Mouse (Mus musculus) lung, embryonic 14.5 days (tissue): ENCODE data around the gene Brinp1. TPM values are rescaled to one million over a fixed set of nuclear protein-coding genes. Genes with fewer than 3 reads are reported as not detected.
"Not testable (repeated sequence)": the region's sequence is repeated elsewhere in the genome, so short reads cannot be mapped to it uniquely, and the experiment has no call there.

Source experiments
- ATAC-seq: fragments of 200-750 bp; cut with Nextera tagmentation; 2 replicates; pipeline ENCODE4 v1.8.0; 2017; ENCODE audit warnings: mild to moderate bottlenecking, moderate TSS enrichment, moderate library complexity; ENCODE audit not compliant: insufficient read depth
- DNase-seq: peaks from one replicate; pipeline ENCODE4 v3.0.0-alpha.2; 2015
- H3K27ac ChIP-seq: fragments of 300-500 bp; sonication (generic); 2 replicates; pipeline ENCODE4 v1.5.1; 2014; ENCODE audit warnings: low read depth, mild to moderate bottlenecking, moderate library complexity
- H3K27me3 ChIP-seq: fragments of 300-500 bp; sonication (generic); 2 replicates; pipeline ENCODE4 v1.6.1; 2014; ENCODE audit warnings: low read length, control low read depth; ENCODE audit not compliant: insufficient read depth
- H3K36me3 ChIP-seq: fragments of 300-500 bp; sonication (generic); 2 replicates; pipeline ENCODE4 v1.6.1; 2014; ENCODE audit warnings: control low read depth; ENCODE audit not compliant: insufficient read depth
- H3K4me1 ChIP-seq: fragments of 300-500 bp; sonication (generic); 2 replicates; pipeline ENCODE4 v1.6.1; 2014; ENCODE audit warnings: antibody characterized with exemption, control low read depth; ENCODE audit not compliant: insufficient read depth
- H3K4me2 ChIP-seq: fragments of 300-500 bp; sonication (generic); 2 replicates; pipeline ENCODE4 v1.6.1; 2014; ENCODE audit warnings: mild to moderate bottlenecking
- H3K4me3 ChIP-seq: fragments of 300-500 bp; sonication (generic); 2 replicates; pipeline ENCODE4 v1.5.1; 2014; ENCODE audit warnings: low read depth, low read length
- H3K9ac ChIP-seq: fragments of 300-500 bp; sonication (generic); 2 replicates; pipeline ENCODE4 v1.6.1; 2014
- H3K9me3 ChIP-seq: fragments of 300-500 bp; sonication (generic); 2 replicates; pipeline ENCODE4 v1.6.1; 2016; ENCODE audit warnings: low read depth, low read length, control low read depth
- CTCF ChIP-seq: IDR thresholded peaks from 2 replicates; pipeline ENCODE4 v1.5.1; 2016; ENCODE audit warnings: antibody characterized with exemption, low read depth
- WGBS: fragments of 180-500 bp; shearing (Covaris S2); extraction: QIAGEN DNeasy Blood & Tissue Kit; methylation state at CpG from one replicate; pipeline ENCODE4 v1.1.7; 2014; 5-methylcytosine and 5-hydroxymethylcytosine counted together
- polyA plus RNA-seq: library from polyadenylated mRNA; unstranded; fragments of >200 nt; fragmentation: Nextera tagmentation; extraction: Ambion mirVana; gene quantifications from 2 replicates; pipeline ENCODE4 v1.2.1, GENCODE M21; 2014

Gene Brinp1
- polyA plus RNA-seq, 1 experiment from 2014 or later: 16.5 TPM

DNA sequence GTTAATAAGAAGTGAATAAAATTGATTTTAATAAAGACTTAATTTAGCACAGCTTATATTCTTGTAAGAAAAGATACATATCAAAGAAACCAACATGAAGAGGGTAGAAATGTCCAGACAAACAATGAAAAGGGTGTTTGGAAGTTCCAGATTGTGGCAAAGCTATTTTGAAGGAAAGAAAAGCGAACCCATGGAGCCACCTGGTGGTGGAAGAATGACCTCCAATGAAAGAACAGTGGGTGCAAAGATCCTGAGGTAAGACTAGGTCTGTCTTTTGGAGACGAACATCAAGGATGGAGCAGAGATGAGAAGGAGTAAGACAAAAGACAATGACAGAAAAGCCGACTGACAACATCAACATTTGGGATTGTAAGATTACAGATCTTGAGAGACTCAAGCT, 108.2 kb downstream of the Brinp1 start:
- Histone ChIP-seq H3K4me3 (no peak overlapping the region), H3K9me3 (no peaks in the 10 kb centered on the region), H3K27me3 (no peaks in the 10 kb centered on the region), H3K27ac (no peak overlapping the region), H3K36me3 (no peaks in the 10 kb centered on the region), H3K4me2 (no peak overlapping the region), H3K4me1 (no peaks in the 10 kb centered on the region), H3K9ac (no peak overlapping the region)
- ATAC-seq: no peak
- peak; percentile 72 for DNase-seq
- TF ChIP-seq CTCF: peak; percentile 75
- WGBS: 55% methylated on average over 3 of the region's 3 CpGs

DNA sequence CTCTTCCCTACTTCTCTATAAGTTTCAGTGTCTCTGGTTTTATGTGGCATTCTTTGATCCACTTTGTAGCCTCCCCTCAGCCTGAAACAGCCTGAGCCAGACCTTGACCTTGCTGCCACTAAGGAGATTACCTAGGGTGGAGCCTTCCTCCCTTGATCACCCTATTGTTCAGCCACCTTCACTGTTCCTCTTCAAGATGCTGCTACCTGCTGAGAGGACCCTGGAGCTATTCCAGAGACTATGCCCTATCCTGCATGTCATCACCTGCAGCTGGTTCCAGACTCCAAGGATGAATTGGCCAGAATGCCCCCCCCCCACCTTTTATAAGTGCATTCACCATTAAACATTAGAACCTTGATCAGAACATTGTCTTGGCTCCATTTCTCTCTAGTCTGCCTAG, 140.2 kb downstream of the Brinp1 start:
- H3K4me2 ChIP-seq, H3K36me3 ChIP-seq, DNase-seq, H3K4me3 ChIP-seq, H3K4me1 ChIP-seq, H3K9ac ChIP-seq, H3K27me3 ChIP-seq, ATAC-seq, H3K9me3 ChIP-seq, H3K27ac ChIP-seq: not testable (repeated sequence)

DNA sequence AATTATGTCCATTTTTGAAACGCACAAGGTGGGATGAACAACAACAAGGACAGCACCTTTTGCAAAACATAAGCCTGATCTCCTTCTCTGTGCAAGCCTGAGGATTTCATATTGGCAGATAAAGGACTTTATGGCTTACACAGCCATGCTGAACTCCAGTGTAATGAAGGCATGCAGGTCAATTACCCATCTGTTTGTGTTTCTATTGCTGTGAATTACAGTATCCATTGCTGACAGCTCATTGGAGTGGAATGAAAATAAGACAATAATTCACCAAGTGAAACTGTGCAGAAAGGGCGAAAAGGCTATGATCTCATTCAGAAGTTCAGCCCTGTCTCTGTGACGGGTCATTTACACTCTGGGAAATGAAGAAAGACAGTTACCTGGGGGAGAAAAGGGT, 147.7 kb downstream of the Brinp1 start:
- 78% methylated on average over 3 of the region's 3 CpGs for WGBS
- ATAC-seq (no peak), DNase-seq (no peak)
- Histone ChIP-seq H3K9ac (no peak overlapping the region), H3K36me3 (no peaks in the 10 kb centered on the region), H3K9me3 (no peaks in the 10 kb centered on the region), H3K4me1 (no peaks in the 10 kb centered on the region), H3K4me3 (no peak overlapping the region), H3K27ac (no peak overlapping the region), H3K4me2 (no peak overlapping the region), H3K27me3 (no peaks in the 10 kb centered on the region)
- TF ChIP-seq CTCF: no peak

DNA sequence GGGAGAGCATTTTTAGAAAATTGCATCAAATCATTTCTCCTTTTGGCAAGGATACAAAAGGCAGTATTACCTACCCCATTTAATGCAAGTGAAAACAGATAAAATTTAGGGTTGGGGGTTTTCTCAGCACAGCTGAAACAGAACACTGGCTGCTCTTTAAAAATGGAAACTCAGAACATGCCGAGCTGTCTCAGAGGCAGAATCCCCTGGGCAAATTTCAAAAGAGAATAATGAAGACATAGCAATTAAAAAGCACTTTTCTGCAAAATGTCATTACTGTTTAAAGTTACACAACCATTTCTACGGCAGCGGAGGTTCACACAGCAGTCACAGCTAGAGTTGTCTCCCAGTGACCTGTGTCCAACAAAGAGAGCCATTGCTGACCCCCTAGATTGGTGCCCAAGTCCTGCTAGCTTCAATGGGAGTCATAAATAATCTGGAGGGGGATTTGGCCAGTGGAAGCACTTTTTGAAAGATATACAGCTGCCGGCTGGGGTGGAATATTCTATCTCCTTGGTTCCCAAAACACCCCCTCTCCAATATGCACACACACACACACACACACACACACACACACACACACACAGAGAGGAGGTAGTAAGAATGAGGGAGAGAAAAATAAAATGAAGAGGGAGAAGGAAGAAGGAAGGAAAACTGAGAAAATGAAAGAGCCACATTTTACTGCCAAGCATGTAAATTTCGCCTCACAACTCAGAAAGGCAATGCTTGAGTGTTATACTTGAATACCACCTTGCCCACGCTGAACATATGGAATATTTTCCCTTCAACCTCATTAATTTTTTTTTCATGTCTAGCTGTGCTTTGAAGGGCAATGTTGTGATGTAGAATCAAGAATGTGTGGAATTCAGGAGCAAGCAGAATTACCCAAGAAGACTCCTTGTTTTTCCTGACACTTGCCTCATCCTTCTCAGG, 152.0 kb downstream of the Brinp1 start:
- Histone ChIP-seq H3K36me3 (no peaks in the 10 kb centered on the region), H3K4me2 (no peak overlapping the region), H3K27ac (no peak overlapping the region; the same call in 1 of the 2 replicates), H3K9ac (no peak overlapping the region), H3K9me3 (no peaks in the 10 kb centered on the region), H3K4me3 (no peak overlapping the region), H3K27me3 (no peaks in the 10 kb centered on the region), H3K4me1 (no peaks in the 10 kb centered on the region)
- 40% methylated on average over 6 of the region's 6 CpGs for WGBS
- TF ChIP-seq CTCF: no peak
- ATAC-seq (peak; percentile 81; the same call in 1 of the 2 replicates), DNase-seq (peak; percentile 70)

DNA sequence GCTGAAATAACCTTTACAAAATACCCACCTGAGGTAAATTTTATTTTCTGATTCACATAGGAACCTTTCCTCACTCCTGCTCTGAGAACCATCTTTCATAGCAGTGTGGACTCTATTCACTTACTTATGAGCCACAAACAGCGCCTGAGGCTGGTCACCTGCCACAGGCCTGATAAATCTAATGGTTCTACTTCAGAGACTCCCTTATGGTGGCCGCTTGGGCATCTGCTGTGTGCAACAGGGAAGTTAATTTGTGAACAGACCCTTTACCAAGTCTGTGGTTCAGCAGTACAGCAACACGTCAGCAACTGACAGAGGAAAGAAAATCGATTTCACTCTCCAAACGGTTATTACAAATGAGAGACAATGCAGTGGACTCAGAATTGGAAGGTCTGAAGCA, 164.2 kb downstream of the Brinp1 start:
- Histone ChIP-seq H3K27ac (no peak overlapping the region), H3K36me3 (no peaks in the 10 kb centered on the region), H3K4me2 (no peak overlapping the region), H3K9me3 (no peaks in the 10 kb centered on the region), H3K4me3 (no peak overlapping the region), H3K9ac (no peak overlapping the region), H3K4me1 (no peaks in the 10 kb centered on the region), H3K27me3 (no peaks in the 10 kb centered on the region)
- no peak for TF ChIP-seq CTCF
- ATAC-seq (no peak), DNase-seq (no peak)
- 81% methylated on average over 5 of the region's 5 CpGs for WGBS

DNA sequence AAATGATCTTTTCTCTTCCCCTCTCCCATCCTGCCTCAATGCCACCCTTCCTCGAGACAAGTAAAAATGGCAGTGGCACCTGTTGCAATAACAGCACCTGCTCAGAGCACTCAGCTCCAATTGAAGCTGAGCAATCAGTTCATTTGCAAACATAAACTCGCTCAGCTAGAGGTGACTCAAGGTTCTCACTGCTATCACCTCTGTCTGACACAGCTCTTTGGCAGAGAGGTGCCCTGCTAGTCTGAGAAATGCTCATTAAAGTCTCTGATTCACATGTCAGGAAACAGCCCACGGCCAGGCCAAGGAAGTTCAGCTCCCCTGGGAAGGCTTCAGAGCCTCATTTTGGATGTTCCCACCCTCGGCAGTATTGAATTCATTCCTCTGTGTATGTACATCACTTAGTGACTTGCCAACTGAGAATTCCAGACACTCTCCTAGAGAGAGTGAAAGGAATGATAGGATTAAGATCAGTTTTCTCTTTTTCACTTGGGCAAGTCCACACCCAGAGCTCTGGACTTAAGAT, 165.7 kb downstream of the Brinp1 start:
- Histone ChIP-seq H3K9me3 (no peaks in the 10 kb centered on the region), H3K9ac (no peak overlapping the region), H3K4me1 (no peaks in the 10 kb centered on the region), H3K27me3 (no peaks in the 10 kb centered on the region), H3K27ac (no peak overlapping the region; the same call in 1 of the 2 replicates), H3K4me3 (no peak overlapping the region), H3K36me3 (no peaks in the 10 kb centered on the region), H3K4me2 (no peak overlapping the region)
- ATAC-seq: no peak
- no peak for TF ChIP-seq CTCF
- no peak for DNase-seq
- 36% methylated on average over 4 of the region's 4 CpGs for WGBS

DNA sequence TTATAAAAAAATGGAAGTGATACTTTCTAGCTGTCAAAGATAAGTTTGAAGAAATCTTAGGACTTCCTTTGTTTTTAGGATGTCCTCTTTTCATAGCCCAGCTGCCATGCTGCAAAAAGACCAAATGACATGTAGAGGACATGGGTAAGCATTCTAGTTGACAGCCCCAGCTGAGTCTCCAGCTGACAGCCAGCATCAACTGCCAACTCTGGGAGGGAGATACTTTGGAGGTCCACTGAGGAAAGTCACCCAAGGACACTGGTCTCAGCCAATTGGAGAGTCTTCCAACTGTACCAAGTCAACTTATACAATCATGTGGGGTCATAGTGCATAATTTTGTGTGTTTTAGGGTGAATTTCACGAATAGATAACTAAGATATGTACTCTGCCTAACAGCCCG, 166.6 kb downstream of the Brinp1 start:
- no peak for TF ChIP-seq CTCF

More for the DNA sequence above, 166.6 kb downstream of the Brinp1 start:
- no peak overlapping the region for H3K27ac ChIP-seq
- no peak overlapping the region for H3K4me3 ChIP-seq
- no peaks in the 10 kb centered on the region for H3K27me3 ChIP-seq
- ATAC-seq (no peak), DNase-seq (no peak)
- no peak overlapping the region for H3K9ac ChIP-seq
- no peak overlapping the region for H3K4me2 ChIP-seq
- no peaks in the 10 kb centered on the region for H3K9me3 ChIP-seq
- H3K4me1 ChIP-seq: no peaks in the 10 kb centered on the region
- 59% methylated on average over 2 of the region's 2 CpGs for WGBS
- no peaks in the 10 kb centered on the region for H3K36me3 ChIP-seq
